9 mouse cellular contexts compared by ENCODE assay signal in the genomic region with DNA sequence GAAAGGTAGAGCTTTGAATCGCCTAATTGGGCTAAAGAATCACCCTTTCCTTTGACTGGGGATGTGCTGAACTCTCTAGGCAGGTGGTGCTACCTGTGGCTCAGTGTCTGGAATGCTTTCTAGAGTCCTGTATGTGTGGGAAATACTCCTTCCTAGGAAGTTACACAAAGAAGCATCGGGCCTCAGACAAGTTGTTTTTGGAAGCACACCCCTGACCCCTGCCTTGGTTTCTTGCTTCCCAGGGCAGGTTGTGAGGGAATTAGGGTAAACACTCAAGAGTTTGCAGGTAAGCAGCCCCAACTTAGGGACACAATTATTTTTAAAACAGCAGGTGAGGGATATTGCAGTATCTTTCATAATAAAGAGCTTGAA. TPM values are rescaled to one million over a fixed set of nuclear protein-coding genes. Genes with fewer than 3 reads are reported as not detected.
A peak's percentile ranks its signal among the peaks of the same experiment; 100 is the strongest.
DNase-seq lines count a peak whose midpoint lies in the region; ATAC-seq and TF ChIP-seq lines count a peak whose summit lies in the region.
"Had no signal": no experiment of that assay in that cellular context is flagged by ENCODE, and none has a peak within 500 bp of the region (broad histone marks: within the 10 kb centered on the region; RNA-seq: fewer than 3 reads in every experiment).

No protein-coding gene starts in this region.

- TF ChIP-seq CTCF in lung, postnatal 0 days (IDR thresholded peaks at IDR 0.05) = no peak

- no peak for TF ChIP-seq EP300 in lung, postnatal 0 days (IDR thresholded peaks at IDR 0.05)

- H3K36me3 ChIP-seq in lung, postnatal 0 days (ENCODE audit: insufficient read depth, low read length) = peaks cover 14% of the 10 kb centered on the region
- peaks cover 53% of the 10 kb centered on the region for H3K36me3 ChIP-seq in limb, embryonic 12.5 days
- peaks cover 28% of the 10 kb centered on the region for H3K36me3 ChIP-seq in stomach, embryonic 14.5 days (ENCODE audit: control insufficient read depth, insufficient read depth, low read length)

- H3K4me1 ChIP-seq in lung, postnatal 0 days (ENCODE audit: insufficient read depth, low read depth, low read length) = peaks cover 8% of the 10 kb centered on the region; the same call in 1 of the 2 replicates
- H3K4me1 ChIP-seq in limb, embryonic 12.5 days (replicated peaks) = peaks cover 14% of the 10 kb centered on the region
- H3K4me1 ChIP-seq in stomach, embryonic 14.5 days (ENCODE audit: control insufficient read depth, insufficient read depth, low read length) = peaks cover 6% of the 10 kb centered on the region; the same call in 1 of the 2 replicates

- peak overlapping the region; percentile 81 for H3K4me3 ChIP-seq in lung, postnatal 0 days (ENCODE audit: low read depth, low read length)
- H3K4me3 ChIP-seq in limb, embryonic 12.5 days (replicated peaks) = peak overlapping the region; percentile 90
- H3K4me3 ChIP-seq in stomach, embryonic 14.5 days (ENCODE audit: low read depth, low read length) = peak overlapping the region; percentile 79

- H3K27me3 ChIP-seq in lung, postnatal 0 days (replicated peaks; ENCODE audit: insufficient read depth, low read length) = no peaks in the 10 kb centered on the region
- H3K27me3 ChIP-seq in limb, embryonic 12.5 days = no peaks in the 10 kb centered on the region
- H3K27me3 ChIP-seq in stomach, embryonic 14.5 days (ENCODE audit: control insufficient read depth, insufficient read depth, low read length) = no peaks in the 10 kb centered on the region

- ATAC-seq in lung, postnatal 0 days = no peak
- no peak for ATAC-seq in limb, embryonic 12.5 days (ENCODE audit: insufficient number of reproducible peaks, insufficient read depth, low FRiP score, low TSS enrichment, low read depth)
- no peak for ATAC-seq in stomach, embryonic 14.5 days (ENCODE audit: insufficient number of reproducible peaks, insufficient read depth, low FRiP score, low read depth)

- peak; percentile 42 for DNase-seq in cerebellum, adult 11-12 months
- DNase-seq in cerebellum, adult 11 months = no peak
- no peak for DNase-seq in lung, postnatal 0 days (ENCODE audit: low spot score)
- DNase-seq in lung, postnatal 25 days (ENCODE audit: low spot score) = no peak
- no peak for DNase-seq in frontal cortex, postnatal 10 days (ENCODE audit: low spot score in 2 of 2)
- DNase-seq in frontal cortex, postnatal 25 days (ENCODE audit: low spot score in 2 of 2) = no peak
- DNase-seq: cerebellum, postnatal 36 days had no signal

- peak overlapping the region; percentile 72 for H3K4me2 ChIP-seq in lung, postnatal 0 days (replicated peaks; ENCODE audit: low read depth, low read length)
- peak overlapping the region; percentile 89 for H3K4me2 ChIP-seq in limb, embryonic 12.5 days
- peak overlapping the region; percentile 70 for H3K4me2 ChIP-seq in stomach, embryonic 14.5 days (replicated peaks; ENCODE audit: low read depth, low read length)

- no peaks in the 10 kb centered on the region for H3K9me3 ChIP-seq in lung, postnatal 0 days (ENCODE audit: low read length)
- H3K9me3 ChIP-seq in limb, embryonic 12.5 days = no peaks in the 10 kb centered on the region
- H3K9me3 ChIP-seq in stomach, embryonic 14.5 days (ENCODE audit: control insufficient read depth, low read depth, low read length) = no peaks in the 10 kb centered on the region

- peak overlapping the region; percentile 91 for H3K9ac ChIP-seq in lung, postnatal 0 days (replicated peaks; ENCODE audit: low read depth)
- peak overlapping the region; percentile 86 for H3K9ac ChIP-seq in limb, embryonic 12.5 days (replicated peaks)
- peak overlapping the region; percentile 85; the same call in 1 of the 2 replicates for H3K9ac ChIP-seq in stomach, embryonic 14.5 days (replicated peaks; ENCODE audit: low read depth, low read length)

- WGBS in lung, postnatal 0 days = 4% methylated on average over 2 of the region's 2 CpGs
- WGBS in limb, embryonic 12.5 days = 26% methylated on average over 2 of the region's 2 CpGs
- 13% methylated on average over 2 of the region's 2 CpGs for WGBS in stomach, embryonic 14.5 days

- 0 out of 2 replicates have a peak overlapping the region, but pooled peaks have one; percentile 90 for H3K27ac ChIP-seq in lung, postnatal 0 days (ENCODE audit: low read length)
- H3K27ac ChIP-seq in limb, embryonic 12.5 days = peak overlapping the region; percentile 87
- peak overlapping the region; percentile 21; the same call in 1 of the 2 replicates for H3K27ac ChIP-seq in stomach, embryonic 14.5 days (ENCODE audit: low read length)

RNA-seq across cellular contexts. Expression of a gene that starts 1.2 kb away (rescaled TPM):
- polyA plus RNA-seq in lung, postnatal 0 days (2015; fragmentation: Nextera tagmentation; extraction: Ambion mirVana) = 11.9 and 16.2 TPM in 2 replicates
- 18.6 and 30.3 TPM in 2 replicates for polyA plus RNA-seq in limb, embryonic 12.5 days (2016; fragmentation: Nextera tagmentation; extraction: Ambion mirVana)
- polyA plus RNA-seq in stomach, embryonic 14.5 days (2014; fragmentation: Nextera tagmentation; extraction: Ambion mirVana) = 18.8 and 21.4 TPM in 2 replicates

RNA-seq across cellular contexts. Expression of a gene that starts 7.2 kb away (rescaled TPM):
- polyA plus RNA-seq in lung, postnatal 0 days (2015; fragmentation: Nextera tagmentation; extraction: Ambion mirVana) = 143 and 152 TPM in 2 replicates
- 56.8 and 62.0 TPM in 2 replicates for polyA plus RNA-seq in limb, embryonic 12.5 days (2016; fragmentation: Nextera tagmentation; extraction: Ambion mirVana)
- 114 and 119 TPM in 2 replicates for polyA plus RNA-seq in stomach, embryonic 14.5 days (2014; fragmentation: Nextera tagmentation; extraction: Ambion mirVana)

RNA-seq across cellular contexts. Expression of a gene that starts 9.8 kb away (rescaled TPM):
- polyA plus RNA-seq in lung, postnatal 0 days (2015; fragmentation: Nextera tagmentation; extraction: Ambion mirVana) = 2.3 and 2.7 TPM in 2 replicates
- 5.7 and 5.9 TPM in 2 replicates for polyA plus RNA-seq in limb, embryonic 12.5 days (2016; fragmentation: Nextera tagmentation; extraction: Ambion mirVana)
- 3.0 and 3.6 TPM in 2 replicates for polyA plus RNA-seq in stomach, embryonic 14.5 days (2014; fragmentation: Nextera tagmentation; extraction: Ambion mirVana)

RNA-seq across cellular contexts. Expression of a gene that starts 11.9 kb away (rescaled TPM):
- polyA plus RNA-seq in lung, postnatal 0 days (2015; fragmentation: Nextera tagmentation; extraction: Ambion mirVana) = 2.4 and 2.8 TPM in 2 replicates
- polyA plus RNA-seq in limb, embryonic 12.5 days (2016; fragmentation: Nextera tagmentation; extraction: Ambion mirVana) = 11.7 and 12.9 TPM in 2 replicates
- 20.6 and 21.4 TPM in 2 replicates for polyA plus RNA-seq in stomach, embryonic 14.5 days (2014; fragmentation: Nextera tagmentation; extraction: Ambion mirVana)

RNA-seq across cellular contexts. Expression of a gene that starts 23.8 kb away (rescaled TPM):
- polyA plus RNA-seq in lung, postnatal 0 days (2015; fragmentation: Nextera tagmentation; extraction: Ambion mirVana) = 148 and 154 TPM in 2 replicates
- polyA plus RNA-seq in limb, embryonic 12.5 days (2016; fragmentation: Nextera tagmentation; extraction: Ambion mirVana) = 86.2 and 88.6 TPM in 2 replicates
- 112 and 116 TPM in 2 replicates for polyA plus RNA-seq in stomach, embryonic 14.5 days (2014; fragmentation: Nextera tagmentation; extraction: Ambion mirVana)

Comparison
In these comparisons a context has a peak if more than half of its experiments do, and no peak if none do; other contexts are left out.
1. H3K27ac ChIP-seq: peak in every context shown above with its lines; median percentile 90 in lung, postnatal 0 days; 87 in limb, embryonic 12.5 days; 21 in stomach, embryonic 14.5 days.